Mouse (Mus musculus) neural tube, embryonic 12.5 days (tissue): ENCODE data around the gene Kctd18. TPM values are rescaled to one million over a fixed set of nuclear protein-coding genes. Genes with fewer than 3 reads are reported as not detected.

Experiments used
- ATAC-seq: fragments of 200-750 bp; cut with Nextera tagmentation; 2 replicates; pipeline ENCODE4 v1.8.0; 2017; ENCODE audit warnings: low read depth, mild to moderate bottlenecking, moderate TSS enrichment, moderate library complexity; ENCODE audit not compliant: low FRiP score
- H3K27ac ChIP-seq: fragments of 300-500 bp; sonication (generic); 2 replicates; pipeline ENCODE4 v1.5.1; 2016
- H3K27me3 ChIP-seq: fragments of 300-500 bp; sonication (generic); replicated peaks from 2 replicates; pipeline ENCODE4 v1.6.1; 2016; ENCODE audit warnings: mild to moderate bottlenecking
- H3K36me3 ChIP-seq: fragments of 300-500 bp; sonication (generic); 2 replicates; pipeline ENCODE4 v1.6.1; 2016; ENCODE audit warnings: mild to moderate bottlenecking
- H3K4me1 ChIP-seq: fragments of 300-500 bp; sonication (generic); 2 replicates; pipeline ENCODE4 v1.6.1; 2016
- H3K4me2 ChIP-seq: fragments of 300-500 bp; sonication (generic); replicated peaks from 2 replicates; pipeline ENCODE4 v1.6.1; 2016; ENCODE audit warnings: mild to moderate bottlenecking
- H3K4me3 ChIP-seq: fragments of 300-500 bp; sonication (generic); 2 replicates; pipeline ENCODE4 v1.5.1; 2016
- H3K9ac ChIP-seq: fragments of 300-500 bp; sonication (generic); 2 replicates; pipeline ENCODE4 v1.6.1; 2016; ENCODE audit warnings: mild to moderate bottlenecking
- H3K9me3 ChIP-seq: fragments of 300-500 bp; sonication (generic); 2 replicates; pipeline ENCODE4 v1.6.1; 2016; ENCODE audit warnings: mild to moderate bottlenecking
- WGBS: fragments of 180-500 bp; shearing (Covaris S2); methylation state at CpG from one replicate; pipeline ENCODE4 v1.1.7; 2016; 5-methylcytosine and 5-hydroxymethylcytosine counted together
- polyA plus RNA-seq: library from polyadenylated mRNA; unstranded; fragments of >200 nt; fragmentation: Nextera tagmentation; extraction: Ambion mirVana; gene quantifications from 2 replicates; pipeline ENCODE4 v1.2.1, GENCODE M21; 2016

Kctd18 gene
- polyA plus RNA-seq, 1 experiment from 2014 or later, result 26.0 TPM

- H3K9ac ChIP-seq, result no peak overlapping the region
- 0 out of 2 replicates have a peak, but pooled peaks cover 6% of the 10 kb centered on the region for H3K4me1 ChIP-seq
- no peak overlapping the region for H3K4me2 ChIP-seq
- H3K27me3 ChIP-seq, result no peaks in the 10 kb centered on the region
- no peak for ATAC-seq
- no peak overlapping the region for H3K4me3 ChIP-seq
- no peak overlapping the region for H3K27ac ChIP-seq
- H3K36me3 ChIP-seq, result no peaks in the 10 kb centered on the region
- H3K9me3 ChIP-seq, result no peaks in the 10 kb centered on the region
- 84% methylated on average over 2 of the region's 2 CpGs for WGBS
Measured at GRCm38 (mm10) chr1:57971588-57971987, 47.2 kb downstream of the Kctd18 start.

GRCm38 (mm10) chr1:57969327-57970271 lies 49.2 kb downstream of the Kctd18 start:
- Histone ChIP-seq H3K4me1 (0 out of 2 replicates have a peak, but pooled peaks cover 6% of the 10 kb centered on the region), H3K4me3 (peak overlapping the region; percentile 68), H3K9ac (peak overlapping the region; percentile 81), H3K9me3 (no peaks in the 10 kb centered on the region), H3K36me3 (0 out of 2 replicates have a peak, but pooled peaks cover 10% of the 10 kb centered on the region), H3K27me3 (no peaks in the 10 kb centered on the region), H3K4me2 (peak overlapping the region; percentile 72), H3K27ac (no peak overlapping the region)
- ATAC-seq, result peak; percentile 98
- under 1% methylated on average over 65 of the region's 65 CpGs for WGBS

GRCm38 (mm10) chr1:57955774-57956173 lies 63.0 kb downstream of the Kctd18 start:
- Histone ChIP-seq H3K27me3 (no peaks in the 10 kb centered on the region), H3K27ac (no peak overlapping the region), H3K36me3 (peaks cover 26% of the 10 kb centered on the region), H3K4me1 (no peaks in the 10 kb centered on the region), H3K9ac (no peak overlapping the region), H3K4me2 (no peak overlapping the region), H3K4me3 (no peak overlapping the region), H3K9me3 (no peaks in the 10 kb centered on the region)
- ATAC-seq, result no peak
- 97% methylated on average over 1 of the region's 1 CpGs for WGBS

GRCm38 (mm10) chr1:57954376-57954765 lies 64.4 kb downstream of the Kctd18 start:
- WGBS, result 87% methylated on average over 5 of the region's 5 CpGs
- H3K4me1 ChIP-seq, result no peaks in the 10 kb centered on the region
- no peak overlapping the region for H3K4me2 ChIP-seq
- ATAC-seq, result no peak
- no peak overlapping the region for H3K4me3 ChIP-seq
- no peak overlapping the region for H3K9ac ChIP-seq
- no peak overlapping the region for H3K27ac ChIP-seq
- no peaks in the 10 kb centered on the region for H3K9me3 ChIP-seq
- peaks cover 21% of the 10 kb centered on the region for H3K36me3 ChIP-seq
- H3K27me3 ChIP-seq, result no peaks in the 10 kb centered on the region

- ATAC-seq, result no peak
- H3K9ac ChIP-seq, result no peak overlapping the region
- H3K4me3 ChIP-seq, result no peak overlapping the region
- no peaks in the 10 kb centered on the region for H3K4me1 ChIP-seq
- peaks cover 17% of the 10 kb centered on the region for H3K36me3 ChIP-seq
- no peak overlapping the region for H3K4me2 ChIP-seq
- H3K9me3 ChIP-seq, result no peaks in the 10 kb centered on the region
- no peak overlapping the region for H3K27ac ChIP-seq
- 90% methylated on average over 16 of the region's 16 CpGs for WGBS
- H3K27me3 ChIP-seq, result no peaks in the 10 kb centered on the region
Measured at GRCm38 (mm10) chr1:57953586-57954375, 65.0 kb downstream of the Kctd18 start.

GRCm38 (mm10) chr1:57952509-57952908 lies 66.2 kb downstream of the Kctd18 start:
- Histone ChIP-seq H3K9me3 (no peaks in the 10 kb centered on the region), H3K4me2 (no peak overlapping the region), H3K27me3 (no peaks in the 10 kb centered on the region), H3K4me3 (no peak overlapping the region), H3K9ac (no peak overlapping the region), H3K4me1 (no peaks in the 10 kb centered on the region), H3K36me3 (peaks cover 14% of the 10 kb centered on the region), H3K27ac (no peak overlapping the region)
- WGBS, result 91% methylated on average over 4 of the region's 4 CpGs
- ATAC-seq, result no peak

- ATAC-seq, result no peak
- Histone ChIP-seq H3K4me3 (no peak overlapping the region), H3K4me1 (no peaks in the 10 kb centered on the region), H3K27me3 (no peaks in the 10 kb centered on the region), H3K9me3 (no peaks in the 10 kb centered on the region), H3K4me2 (no peak overlapping the region), H3K27ac (no peak overlapping the region), H3K9ac (no peak overlapping the region), H3K36me3 (peaks cover 4% of the 10 kb centered on the region; the same call in 1 of the 2 replicates)
- 69% methylated on average over 5 of the region's 5 CpGs for WGBS
Measured at GRCm38 (mm10) chr1:57949716-57950115, 69.0 kb downstream of the Kctd18 start.

- H3K27me3 ChIP-seq, result no peaks in the 10 kb centered on the region
- peak; percentile 44; the same call in 1 of the 2 replicates for ATAC-seq
- no peak overlapping the region for H3K4me3 ChIP-seq
- WGBS, result 12% methylated on average over 1 of the region's 1 CpGs
- no peaks in the 10 kb centered on the region for H3K4me1 ChIP-seq
- no peaks in the 10 kb centered on the region for H3K9me3 ChIP-seq
- no peak overlapping the region for H3K4me2 ChIP-seq
- no peak overlapping the region for H3K9ac ChIP-seq
- H3K36me3 ChIP-seq, result peaks cover 4% of the 10 kb centered on the region; the same call in 1 of the 2 replicates
- H3K27ac ChIP-seq, result no peak overlapping the region
Measured at GRCm38 (mm10) chr1:57949195-57949594, 69.6 kb downstream of the Kctd18 start.

GRCm38 (mm10) chr1:57947552-57948347 lies 71.0 kb downstream of the Kctd18 start:
- 47% methylated on average over 2 of the region's 2 CpGs for WGBS
- Histone ChIP-seq H3K4me2 (no peak overlapping the region), H3K4me1 (no peaks in the 10 kb centered on the region), H3K4me3 (no peak overlapping the region), H3K27me3 (no peaks in the 10 kb centered on the region), H3K9ac (no peak overlapping the region), H3K36me3 (peaks cover 9% of the 10 kb centered on the region; the same call in 1 of the 2 replicates), H3K27ac (no peak overlapping the region), H3K9me3 (no peaks in the 10 kb centered on the region)
- no peak for ATAC-seq

- Histone ChIP-seq H3K4me3 (no peak overlapping the region), H3K9me3 (no peaks in the 10 kb centered on the region), H3K9ac (no peak overlapping the region), H3K4me2 (no peak overlapping the region), H3K36me3 (peaks cover 9% of the 10 kb centered on the region; the same call in 1 of the 2 replicates), H3K27ac (no peak overlapping the region), H3K4me1 (peaks cover 15% of the 10 kb centered on the region), H3K27me3 (no peaks in the 10 kb centered on the region)
- ATAC-seq, result no peak
- 80% methylated on average over 6 of the region's 6 CpGs for WGBS
Measured at GRCm38 (mm10) chr1:57942215-57942614, 76.5 kb downstream of the Kctd18 start.

GRCm38 (mm10) chr1:57941734-57942133 lies 77.0 kb downstream of the Kctd18 start:
- no peak for ATAC-seq
- no peak overlapping the region for H3K9ac ChIP-seq
- H3K27ac ChIP-seq, result no peak overlapping the region
- no peaks in the 10 kb centered on the region for H3K27me3 ChIP-seq
- H3K4me1 ChIP-seq, result peaks cover 15% of the 10 kb centered on the region
- H3K4me2 ChIP-seq, result no peak overlapping the region
- peaks cover 9% of the 10 kb centered on the region; the same call in 1 of the 2 replicates for H3K36me3 ChIP-seq
- WGBS, result 61% methylated on average over 11 of the region's 11 CpGs
- H3K4me3 ChIP-seq, result no peak overlapping the region
- no peaks in the 10 kb centered on the region for H3K9me3 ChIP-seq
